Mouse (Mus musculus): ENCODE measurements around the gene Cct7. TPM values are rescaled to one million over a fixed set of nuclear protein-coding genes. Genes with fewer than 3 reads are reported as not detected.
A peak's percentile ranks its signal among the peaks of the same experiment; 100 is the strongest.

The Cct7 gene
- polyA plus RNA-seq, 1 experiment: 496 TPM

DNA sequence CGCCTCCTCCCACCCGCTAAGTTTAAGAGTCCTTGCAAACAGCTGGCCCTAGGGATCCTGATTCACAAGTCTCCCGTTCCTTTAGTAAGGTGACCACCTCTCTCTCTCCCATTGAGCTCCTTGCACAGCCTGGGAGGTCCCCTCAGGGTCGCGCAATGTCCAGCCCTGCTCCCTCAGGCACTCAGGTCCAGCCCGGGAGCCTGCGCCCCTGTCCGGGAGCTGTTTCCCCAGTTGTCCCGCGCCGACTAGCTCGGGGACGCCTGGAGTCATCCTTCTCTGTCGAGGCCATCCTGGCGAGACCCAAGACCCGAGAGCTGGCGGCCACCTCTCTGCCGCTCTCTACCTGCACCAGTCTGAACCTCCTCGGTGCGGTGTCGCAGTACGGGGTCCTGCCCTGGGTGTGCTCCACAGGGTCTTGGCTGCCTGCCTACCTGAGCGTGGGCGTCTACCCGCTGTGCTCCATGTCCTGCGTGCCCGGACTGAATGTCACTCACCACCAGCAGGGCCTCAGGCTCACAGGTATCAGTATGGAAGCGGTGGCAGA is 27.4 kb upstream of the Cct7 start, which contains the start of gene Noto:
Gene Noto, plus strand, starts transcription at position 51 of the 544 bp plus-strand sequence.
- Histone ChIP-seq H3K4me3 (ENCODE audit: control insufficient read depth, low read depth, low read length) (no peak within 1 kb of the TSS), H3K4me1 (ENCODE audit: control insufficient read depth, insufficient read depth, low read length) (no peaks in the 10 kb centered on the region), H3K27me3 (ENCODE audit: control insufficient read depth, insufficient read depth, low read length) (no peaks in the 10 kb centered on the region), H3K36me3 (ENCODE audit: control insufficient read depth, insufficient read depth, low read length) (no peaks in the 10 kb centered on the region), H3K27ac (ENCODE audit: control insufficient read depth, insufficient read depth, low read depth, low read length) (no peak within 1 kb of the TSS)
- TF ChIP-seq POLR2A (IDR thresholded peaks at IDR 0.05; ENCODE audit: control insufficient read depth, low read depth, low read length): no peak
- TF ChIP-seq CTCF (IDR thresholded peaks at IDR 0.05; ENCODE audit: control insufficient read depth, insufficient read depth, insufficient replicate concordance, low read depth, low read length): no peak

DNA sequence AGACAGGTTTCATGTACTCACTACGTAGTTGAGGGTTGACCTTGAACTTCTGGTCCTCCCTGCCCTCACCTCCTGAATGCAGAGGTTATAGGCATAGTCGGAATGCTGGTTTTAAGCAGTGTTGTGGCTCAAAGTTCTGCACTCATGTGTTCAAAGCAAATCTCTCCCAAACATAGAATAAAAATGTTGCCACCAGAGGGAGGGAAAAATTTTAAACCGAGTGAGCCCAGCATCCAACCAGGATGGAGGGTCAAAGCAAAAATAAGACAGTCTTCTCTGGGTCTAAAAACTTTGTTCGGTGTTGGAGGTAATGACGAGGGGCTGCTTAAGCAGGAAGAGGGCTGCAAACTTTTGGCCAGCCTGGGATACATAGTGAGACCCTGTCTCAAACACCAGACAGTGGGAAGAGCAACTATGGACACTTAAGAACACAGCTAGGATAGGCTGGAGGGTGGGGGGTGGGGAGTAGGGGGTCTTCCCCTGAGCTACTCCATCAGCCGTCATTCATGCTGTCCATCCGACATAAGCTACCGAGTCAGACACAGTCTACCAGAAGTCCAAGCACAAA is 20.0 kb upstream of the Cct7 start:
- Histone ChIP-seq H3K36me3 (ENCODE audit: control insufficient read depth, insufficient read depth, low read length) (no peaks in the 10 kb centered on the region), H3K4me3 (ENCODE audit: control insufficient read depth, low read depth, low read length) (peak overlapping the region; percentile 91), H3K27me3 (ENCODE audit: control insufficient read depth, insufficient read depth, low read length) (no peaks in the 10 kb centered on the region), H3K27ac (ENCODE audit: control insufficient read depth, insufficient read depth, low read depth, low read length) (no peak overlapping the region), H3K4me1 (ENCODE audit: control insufficient read depth, insufficient read depth, low read length) (peaks cover 4% of the 10 kb centered on the region)
- TF ChIP-seq POLR2A (IDR thresholded peaks at IDR 0.05; ENCODE audit: control insufficient read depth, low read depth, low read length) (no peak), CTCF (IDR thresholded peaks at IDR 0.05; ENCODE audit: control insufficient read depth, insufficient read depth, insufficient replicate concordance, low read depth, low read length) (no peak)

DNA sequence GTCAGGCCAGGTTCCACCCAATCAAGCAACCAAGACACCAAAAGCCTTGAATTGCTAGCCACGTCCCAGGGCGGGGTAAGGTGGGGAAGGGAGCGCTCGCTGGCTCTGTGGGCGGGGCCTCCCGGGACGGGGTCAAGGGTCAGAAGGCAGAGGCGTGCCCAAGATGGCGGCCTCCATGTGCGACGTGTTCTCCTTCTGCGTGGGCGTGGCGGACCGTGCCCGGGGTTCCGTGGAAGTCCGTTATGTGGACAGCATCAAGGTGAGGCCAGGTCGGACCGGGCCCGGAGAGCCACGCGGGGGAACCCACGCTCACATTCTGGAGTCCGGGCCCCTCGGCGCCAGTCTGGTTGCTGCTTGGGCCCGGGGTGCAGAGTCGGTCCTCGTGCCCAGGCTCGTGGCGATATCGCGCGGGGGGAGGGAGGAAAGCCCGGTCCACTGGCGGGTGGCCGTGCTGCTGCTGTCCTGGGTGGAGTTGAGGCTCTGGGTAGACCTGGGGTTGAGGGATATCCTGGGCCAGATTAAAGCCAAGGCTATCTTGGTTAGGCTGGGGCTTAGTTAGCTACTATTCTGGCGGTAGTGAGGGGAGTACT is 19.4 kb upstream of the Cct7 start, which contains the start of gene Smyd5:
Gene Smyd5, plus strand, starts transcription at position 148 of the 590 bp plus-strand sequence.
- TF ChIP-seq POLR2A (IDR thresholded peaks at IDR 0.05; ENCODE audit: control insufficient read depth, low read depth, low read length) (peak; percentile 60; the same call in 1 of the 2 replicates), CTCF (IDR thresholded peaks at IDR 0.05; ENCODE audit: control insufficient read depth, insufficient read depth, insufficient replicate concordance, low read depth, low read length) (no peak)
- peak within 1 kb of the TSS; percentile 2; the same call in 1 of the 2 replicates for H3K27ac ChIP-seq (ENCODE audit: control insufficient read depth, insufficient read depth, low read depth, low read length)
- no peaks in the 10 kb centered on the region for H3K27me3 ChIP-seq (ENCODE audit: control insufficient read depth, insufficient read depth, low read length)
- H3K4me3 ChIP-seq (ENCODE audit: control insufficient read depth, low read depth, low read length): peak within 1 kb of the TSS; percentile 91
- peaks cover 4% of the 10 kb centered on the region for H3K4me1 ChIP-seq (ENCODE audit: control insufficient read depth, insufficient read depth, low read length)
- no peaks in the 10 kb centered on the region for H3K36me3 ChIP-seq (ENCODE audit: control insufficient read depth, insufficient read depth, low read length)

DNA sequence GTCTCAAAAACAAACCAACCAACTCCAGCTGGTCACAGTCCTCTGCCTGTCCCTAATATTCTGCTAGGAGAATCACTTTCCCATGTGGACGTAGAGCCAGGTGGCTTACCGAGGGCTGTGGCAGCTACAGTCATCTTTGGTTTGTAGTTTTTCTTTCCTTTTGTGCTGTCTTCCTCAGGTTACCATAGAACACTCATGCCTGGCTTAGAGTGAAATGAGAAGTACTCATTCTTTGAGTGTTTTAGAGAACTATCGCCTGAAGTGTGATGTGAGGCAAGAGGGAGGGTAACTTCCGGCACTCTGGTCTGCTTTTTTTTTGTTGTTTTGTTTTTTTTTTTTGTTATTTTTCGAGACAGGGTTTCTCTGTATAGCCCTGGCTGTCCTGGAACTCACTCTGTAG is 17.4 kb upstream of the Cct7 start:
- no peaks in the 10 kb centered on the region for H3K36me3 ChIP-seq (ENCODE audit: control insufficient read depth, insufficient read depth, low read length)
- H3K27ac ChIP-seq (ENCODE audit: control insufficient read depth, insufficient read depth, low read depth, low read length): no peak overlapping the region
- H3K4me3 ChIP-seq (ENCODE audit: control insufficient read depth, low read depth, low read length): no peak overlapping the region
- TF ChIP-seq POLR2A (IDR thresholded peaks at IDR 0.05; ENCODE audit: control insufficient read depth, low read depth, low read length): no peak
- TF ChIP-seq CTCF (IDR thresholded peaks at IDR 0.05; ENCODE audit: control insufficient read depth, insufficient read depth, insufficient replicate concordance, low read depth, low read length): no peak
- H3K4me1 ChIP-seq (ENCODE audit: control insufficient read depth, insufficient read depth, low read length): peaks cover 4% of the 10 kb centered on the region
- no peaks in the 10 kb centered on the region for H3K27me3 ChIP-seq (ENCODE audit: control insufficient read depth, insufficient read depth, low read length)

DNA sequence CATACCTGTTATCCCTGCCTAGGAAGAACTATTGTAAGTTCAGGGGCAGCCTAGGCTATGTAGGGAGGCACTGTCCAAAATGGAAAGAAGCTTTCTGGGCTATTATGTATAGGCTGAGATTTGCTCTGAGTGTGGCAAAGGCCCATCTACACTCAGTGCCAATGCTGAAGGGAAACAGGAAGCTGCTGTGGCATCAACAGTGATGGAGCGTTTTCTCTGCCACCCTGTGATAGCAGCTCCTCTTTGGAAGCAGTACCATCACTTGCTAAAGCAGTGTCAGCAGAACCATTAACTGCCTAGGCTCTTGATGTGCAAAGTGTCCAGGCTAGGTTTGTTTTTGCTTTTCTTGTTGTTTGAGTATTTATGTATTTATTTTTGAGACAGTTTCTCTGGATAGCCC is 15.1 kb upstream of the Cct7 start:
- Histone ChIP-seq H3K4me3 (ENCODE audit: control insufficient read depth, low read depth, low read length) (no peak overlapping the region), H3K27ac (ENCODE audit: control insufficient read depth, insufficient read depth, low read depth, low read length) (no peak overlapping the region), H3K4me1 (ENCODE audit: control insufficient read depth, insufficient read depth, low read length) (peaks cover 4% of the 10 kb centered on the region), H3K36me3 (ENCODE audit: control insufficient read depth, insufficient read depth, low read length) (no peaks in the 10 kb centered on the region), H3K27me3 (ENCODE audit: control insufficient read depth, insufficient read depth, low read length) (no peaks in the 10 kb centered on the region)
- TF ChIP-seq POLR2A (IDR thresholded peaks at IDR 0.05; ENCODE audit: control insufficient read depth, low read depth, low read length) (no peak), CTCF (IDR thresholded peaks at IDR 0.05; ENCODE audit: control insufficient read depth, insufficient read depth, insufficient replicate concordance, low read depth, low read length) (no peak)

DNA sequence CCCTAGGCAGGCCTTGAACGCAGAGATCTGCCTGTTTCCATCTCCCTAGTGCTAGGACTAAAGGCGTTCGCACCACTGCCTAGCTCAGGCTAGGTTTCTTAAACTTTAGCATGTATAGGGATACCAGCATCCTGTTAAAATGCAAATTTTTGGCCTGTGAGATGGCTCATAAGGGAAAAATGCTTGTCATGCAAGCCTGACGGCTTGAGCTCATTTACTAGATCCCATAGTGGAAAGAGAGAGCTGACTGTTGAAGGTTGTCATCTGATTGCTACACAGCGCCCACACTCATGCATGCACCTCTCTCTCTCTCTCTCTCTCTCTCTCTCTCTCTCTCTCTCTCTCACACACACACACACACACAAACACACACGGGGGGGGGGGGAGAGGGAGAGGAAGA is 14.7 kb upstream of the Cct7 start:
- H3K4me3 ChIP-seq (ENCODE audit: control insufficient read depth, low read depth, low read length): no peak overlapping the region
- no peaks in the 10 kb centered on the region for H3K27me3 ChIP-seq (ENCODE audit: control insufficient read depth, insufficient read depth, low read length)
- H3K4me1 ChIP-seq (ENCODE audit: control insufficient read depth, insufficient read depth, low read length): peaks cover under 1% of the 10 kb centered on the region; the same call in 1 of the 2 replicates
- no peaks in the 10 kb centered on the region for H3K36me3 ChIP-seq (ENCODE audit: control insufficient read depth, insufficient read depth, low read length)
- no peak overlapping the region for H3K27ac ChIP-seq (ENCODE audit: control insufficient read depth, insufficient read depth, low read depth, low read length)
- TF ChIP-seq POLR2A (IDR thresholded peaks at IDR 0.05; ENCODE audit: control insufficient read depth, low read depth, low read length) (no peak), CTCF (IDR thresholded peaks at IDR 0.05; ENCODE audit: control insufficient read depth, insufficient read depth, insufficient replicate concordance, low read depth, low read length) (no peak)

DNA sequence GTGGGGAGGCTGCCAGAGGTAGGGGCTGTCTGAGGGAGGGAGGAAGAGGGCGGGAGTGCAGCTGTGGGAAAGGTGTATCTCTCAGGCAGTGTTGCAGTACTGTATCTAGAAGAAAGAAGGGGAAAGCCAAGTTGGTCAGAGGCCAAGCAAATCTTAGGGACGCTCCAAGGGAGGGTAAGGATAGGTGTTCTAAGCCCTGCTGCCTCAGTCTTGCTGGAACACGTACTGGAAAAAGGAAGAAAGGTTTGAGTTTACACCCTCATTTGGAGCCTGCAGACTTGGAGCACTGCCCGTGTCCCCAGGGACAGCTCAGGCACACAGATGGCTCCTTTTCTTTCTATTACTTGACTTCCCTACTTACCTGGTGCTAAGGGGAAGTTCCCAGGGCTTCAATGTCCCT is 10.2 kb upstream of the Cct7 start:
- H3K4me3 ChIP-seq (ENCODE audit: control insufficient read depth, low read depth, low read length): no peak overlapping the region
- no peaks in the 10 kb centered on the region; the same call in 1 of the 2 replicates for H3K36me3 ChIP-seq (ENCODE audit: control insufficient read depth, insufficient read depth, low read length)
- H3K4me1 ChIP-seq (ENCODE audit: control insufficient read depth, insufficient read depth, low read length): no peaks in the 10 kb centered on the region
- TF ChIP-seq CTCF (IDR thresholded peaks at IDR 0.05; ENCODE audit: control insufficient read depth, insufficient read depth, insufficient replicate concordance, low read depth, low read length): no peak
- no peak for TF ChIP-seq POLR2A (IDR thresholded peaks at IDR 0.05; ENCODE audit: control insufficient read depth, low read depth, low read length)
- no peak overlapping the region for H3K27ac ChIP-seq (ENCODE audit: control insufficient read depth, insufficient read depth, low read depth, low read length)
- H3K27me3 ChIP-seq (ENCODE audit: control insufficient read depth, insufficient read depth, low read length): no peaks in the 10 kb centered on the region
